Comparison of ENCODE assay signal across 9 mouse cellular contexts in the genomic region with DNA sequence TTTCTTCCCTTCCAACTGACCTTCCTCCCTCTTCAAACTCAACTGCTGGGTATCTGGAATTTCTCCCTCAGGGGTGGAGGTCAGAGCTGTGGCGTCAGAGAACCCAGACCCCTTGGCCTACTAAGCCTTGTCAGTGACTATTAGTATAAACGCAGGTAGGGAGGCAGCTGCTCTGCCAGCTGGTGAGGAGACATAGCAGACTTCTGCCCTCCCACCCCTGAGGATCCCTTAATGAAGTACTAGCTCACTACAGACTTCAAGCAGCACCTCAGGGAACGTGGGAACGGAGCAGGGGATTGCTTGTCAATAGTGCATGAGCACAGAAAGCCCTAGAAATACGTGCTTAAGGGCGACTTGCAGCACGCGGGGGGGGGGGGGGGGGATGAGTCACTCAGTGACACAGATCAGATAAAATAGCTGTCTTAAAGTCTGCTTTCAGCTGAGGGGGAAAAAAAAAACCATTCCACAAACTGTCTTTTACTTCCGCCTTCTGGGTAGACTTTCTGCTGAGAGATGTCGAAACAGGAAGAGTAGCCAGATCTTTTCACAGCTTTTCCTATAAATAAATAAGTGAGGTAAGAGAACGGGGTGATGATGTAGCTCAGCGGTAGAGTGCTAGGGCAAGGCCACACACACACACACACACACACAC.
DNase-seq lines count a peak whose midpoint lies in the region; ATAC-seq and TF ChIP-seq lines count a peak whose summit lies in the region.
"Had no signal": no experiment of that assay in that cellular context is flagged by ENCODE, and none has a peak within 500 bp of the region (broad histone marks: within the 10 kb centered on the region; RNA-seq: fewer than 3 reads in every experiment).

No protein-coding gene starts in this region.

- H3K79me3 ChIP-seq in C2C12 (ENCODE audit: low read depth): no peaks in the 10 kb centered on the region

- H3ac ChIP-seq in C2C12 (ENCODE audit: control insufficient read depth, insufficient read length, low read depth): no peak overlapping the region

- peak; percentile 13 for DNase-seq in hindbrain, postnatal 0 days (ENCODE audit: low spot score)
- DNase-seq in c-Kit-positive CD71-negative TER-119-negative erythroid progenitor cells, embryonic 14.5 days (ENCODE audit: low read depth): peak; percentile 54
- peak; percentile 49 for DNase-seq in skeletal muscle tissue, adult 2 months (ENCODE audit: low read depth, low spot score)
- DNase-seq in cerebellum, postnatal 10 days: no peak
- DNase-seq in ovary, postnatal 14 days (ENCODE audit: low spot score): no peak

- H3K36me3 ChIP-seq in hindbrain, postnatal 0 days (ENCODE audit: insufficient read depth, low read length): no peaks in the 10 kb centered on the region
- H3K36me3 ChIP-seq in hindbrain, embryonic 13.5 days: no peaks in the 10 kb centered on the region
- no peaks in the 10 kb centered on the region for H3K36me3 ChIP-seq in C2C12 (ENCODE audit: control insufficient read depth, insufficient read depth)
- no peaks in the 10 kb centered on the region for H3K36me3 ChIP-seq in intestine, postnatal 0 days (ENCODE audit: control insufficient read depth, insufficient read depth)
- H3K36me3 ChIP-seq: limb, embryonic 15.5 days had no signal

- no peaks in the 10 kb centered on the region for H3K4me1 ChIP-seq in hindbrain, postnatal 0 days (ENCODE audit: insufficient read depth, low read length)
- peaks cover 6% of the 10 kb centered on the region; the same call in 1 of the 2 replicates for H3K4me1 ChIP-seq in hindbrain, embryonic 13.5 days (replicated peaks)
- H3K4me1 ChIP-seq in intestine, postnatal 0 days (replicated peaks; ENCODE audit: control insufficient read depth, insufficient read depth, low read length): no peaks in the 10 kb centered on the region

- 51% methylated on average over 12 of the region's 12 CpGs for WGBS in hindbrain, postnatal 0 days
- WGBS in hindbrain, embryonic 13.5 days: 58% methylated on average over 12 of the region's 12 CpGs
- 15% methylated on average over 12 of the region's 12 CpGs for WGBS in intestine, postnatal 0 days

- H3K79me2 ChIP-seq in C2C12 (ENCODE audit: control insufficient read depth, insufficient read depth): no peaks in the 10 kb centered on the region

- H3K9me3 ChIP-seq in hindbrain, postnatal 0 days (ENCODE audit: low read length): no peaks in the 10 kb centered on the region
- no peaks in the 10 kb centered on the region for H3K9me3 ChIP-seq in hindbrain, embryonic 13.5 days
- H3K9me3 ChIP-seq in intestine, postnatal 0 days (ENCODE audit: control insufficient read depth): no peaks in the 10 kb centered on the region
- H3K9me3 ChIP-seq: limb, embryonic 15.5 days had no signal

- H3K27me3 ChIP-seq in hindbrain, postnatal 0 days (ENCODE audit: insufficient read depth, low read length): no peaks in the 10 kb centered on the region
- no peaks in the 10 kb centered on the region for H3K27me3 ChIP-seq in hindbrain, embryonic 13.5 days
- H3K27me3 ChIP-seq in C2C12 (ENCODE audit: control insufficient read depth, insufficient read depth, insufficient read length): no peaks in the 10 kb centered on the region
- no peaks in the 10 kb centered on the region for H3K27me3 ChIP-seq in intestine, postnatal 0 days (replicated peaks; ENCODE audit: control insufficient read depth, insufficient read depth, low read length)
- H3K27me3 ChIP-seq: limb, embryonic 15.5 days had no signal

- no peak overlapping the region for H3K4me2 ChIP-seq in hindbrain, postnatal 0 days (ENCODE audit: low read depth, low read length)
- no peak overlapping the region for H3K4me2 ChIP-seq in hindbrain, embryonic 13.5 days
- peak overlapping the region; percentile 27; the same call in 1 of the 2 replicates for H3K4me2 ChIP-seq in intestine, postnatal 0 days (replicated peaks; ENCODE audit: low read depth)
- H3K4me2 ChIP-seq: limb, embryonic 15.5 days had no signal

- no peak overlapping the region for H3K4me3 ChIP-seq in hindbrain, postnatal 0 days (ENCODE audit: low read length)
- no peak overlapping the region for H3K4me3 ChIP-seq in hindbrain, embryonic 13.5 days
- no peak overlapping the region for H3K4me3 ChIP-seq in C2C12 (ENCODE audit: insufficient read depth, poor library complexity, severe bottlenecking)
- no peak overlapping the region for H3K4me3 ChIP-seq in intestine, postnatal 0 days (ENCODE audit: low read depth, low read length)
- H3K4me3 ChIP-seq: limb, embryonic 15.5 days had no signal

- H3K27ac ChIP-seq in hindbrain, postnatal 0 days: no peak overlapping the region
- no peak overlapping the region for H3K27ac ChIP-seq in hindbrain, embryonic 13.5 days
- H3K27ac ChIP-seq in intestine, postnatal 0 days (ENCODE audit: low read depth, low read length): no peak overlapping the region
- H3K27ac ChIP-seq: limb, embryonic 15.5 days had no signal

- no peak for ATAC-seq in hindbrain, postnatal 0 days
- ATAC-seq in hindbrain, embryonic 13.5 days (ENCODE audit: low FRiP score): no peak
- peak; percentile 79 for ATAC-seq in intestine, postnatal 0 days

- H3K9ac ChIP-seq in hindbrain, postnatal 0 days (replicated peaks; ENCODE audit: low read length): no peak overlapping the region
- H3K9ac ChIP-seq in hindbrain, embryonic 13.5 days: no peak overlapping the region
- no peak overlapping the region for H3K9ac ChIP-seq in intestine, postnatal 0 days (ENCODE audit: low read depth, low read length)
- H3K9ac ChIP-seq: limb, embryonic 15.5 days had no signal

- no peak for TF ChIP-seq CTCF in hindbrain, postnatal 0 days (IDR thresholded peaks at IDR 0.05; ENCODE audit: low read depth)
- no peak for TF ChIP-seq CTCF in C2C12 (IDR thresholded peaks at IDR 0.05; ENCODE audit: control insufficient read depth, insufficient read depth, insufficient read length)
- TF ChIP-seq CTCF in intestine, postnatal 0 days (IDR thresholded peaks at IDR 0.05; ENCODE audit: low read depth): no peak

TF ChIP-seq in C2C12, 6 proteins besides CTCF, POLR2A, EP300 and RAD21:
- no peak for TF ChIP-seq USF1 (IDR thresholded peaks at IDR 0.05; ENCODE audit: low read depth)
- peak; percentile 83 for TF ChIP-seq CEBPB (IDR thresholded peaks at IDR 0.05; ENCODE audit: low read depth)
- no peak for TF ChIP-seq MYOG (IDR thresholded peaks at IDR 0.05; ENCODE audit: control insufficient read depth, extremely low read depth, insufficient read length)
- TF ChIP-seq MAX (IDR thresholded peaks at IDR 0.05): no peak
- peak; percentile 64 for TF ChIP-seq FOSL1 (IDR thresholded peaks at IDR 0.05; ENCODE audit: insufficient read depth, low read length, poor library complexity, severe bottlenecking)
- TF ChIP-seq MYOD1 (IDR thresholded peaks at IDR 0.05; ENCODE audit: control insufficient read depth, insufficient read length, low read depth): peak; percentile 6

Comparison
In these comparisons a context has a peak if more than half of its experiments do, and no peak if none do; other contexts are left out.
1. DNase-seq: peak in hindbrain, postnatal 0 days (single experiment), c-Kit-positive CD71-negative TER-119-negative erythroid progenitor cells, embryonic 14.5 days (single experiment) and skeletal muscle tissue, adult 2 months (single experiment); none in cerebellum, postnatal 10 days (0 of 2) and ovary, postnatal 14 days (single experiment).